Mouse (Mus musculus): ENCODE measurements around the gene Chst13. TPM values are rescaled to one million over a fixed set of nuclear protein-coding genes. Genes with fewer than 3 reads are reported as not detected.
A peak's percentile ranks its signal among the peaks of the same experiment; 100 is the strongest.

Chst13 gene
- 3.9 TPM for polyA plus RNA-seq (2012; fragmentation: generic; extraction: Trizol)

- no peak within 1 kb of the TSS for H3ac ChIP-seq (ENCODE audit: control insufficient read depth, insufficient read length)
- TF ChIP-seq MYOD1 (IDR thresholded peaks at IDR 0.05; ENCODE audit: control insufficient read depth in 1 of 3, insufficient read length in 2 of 3, low read depth in 2 of 3) (no peak), POLR2A (IDR thresholded peaks at IDR 0.05; ENCODE audit: insufficient read length, low read depth) (no peak), CEBPB (IDR thresholded peaks at IDR 0.05; ENCODE audit: insufficient read depth, poor library complexity, severe bottlenecking) (no peak), E2F4 (IDR thresholded peaks at IDR 0.05; ENCODE audit: insufficient read depth) (no peak), MAX (IDR thresholded peaks at IDR 0.05; ENCODE audit: low read depth) (no peak), SRF (IDR thresholded peaks at IDR 0.05; ENCODE audit: control insufficient read depth, insufficient read length, low read depth) (no peak), USF1 (IDR thresholded peaks at IDR 0.05; ENCODE audit: low read depth) (no peak), REST (IDR thresholded peaks at IDR 0.05; ENCODE audit: insufficient read depth, insufficient read length) (no peak), MYOG (IDR thresholded peaks at IDR 0.05; ENCODE audit: control insufficient read depth in 1 of 3, insufficient read depth in 1 of 3, insufficient read length in 2 of 3, low read depth in 2 of 3) (no peak), POLR2AphosphoS2 (IDR thresholded peaks at IDR 0.05; ENCODE audit: insufficient read length, low read depth) (no peak), TCF3 (IDR thresholded peaks at IDR 0.05; ENCODE audit: insufficient read length, low read depth) (no peak), TCF12 (IDR thresholded peaks at IDR 0.05; ENCODE audit: insufficient read depth, poor library complexity, severe bottlenecking) (no peak)
- H3K79me2 ChIP-seq (ENCODE audit: control insufficient read depth, insufficient read depth): no peaks in the 10 kb centered on the region
- H3K27me3 ChIP-seq (ENCODE audit: control insufficient read depth, insufficient read depth, insufficient read length): no peaks in the 10 kb centered on the region
- no peaks in the 10 kb centered on the region for H3K36me3 ChIP-seq (ENCODE audit: control insufficient read depth, insufficient read depth)
- H3K4me3 ChIP-seq: no peak within 1 kb of the TSS
- no peak within 1 kb of the TSS for H3K4me2 ChIP-seq (ENCODE audit: low read depth)
These were observed at the start of gene Chst13 for GRCm38 (mm10) chr6:90324991-90325390. Gene Chst13, minus strand, starts transcription at chr6:90325185.

- Histone ChIP-seq H3K36me3 (ENCODE audit: control insufficient read depth, insufficient read depth) (peaks cover 50% of the 10 kb centered on the region), H3ac (ENCODE audit: control insufficient read depth, insufficient read length) (no peak overlapping the region), H3K27me3 (ENCODE audit: control insufficient read depth, insufficient read depth, insufficient read length) (no peaks in the 10 kb centered on the region), H3K79me2 (ENCODE audit: control insufficient read depth, insufficient read depth) (peaks cover 22% of the 10 kb centered on the region), H3K4me2 (ENCODE audit: low read depth) (no peak overlapping the region), H3K4me3 (no peak overlapping the region)
- TF ChIP-seq USF1 (IDR thresholded peaks at IDR 0.05; ENCODE audit: low read depth): no peak
- no peak for TF ChIP-seq POLR2AphosphoS2 (IDR thresholded peaks at IDR 0.05; ENCODE audit: insufficient read length, low read depth)
- no peak for TF ChIP-seq CEBPB (IDR thresholded peaks at IDR 0.05; ENCODE audit: insufficient read depth, poor library complexity, severe bottlenecking)
- TF ChIP-seq SRF (IDR thresholded peaks at IDR 0.05; ENCODE audit: control insufficient read depth, insufficient read length, low read depth): no peak
- TF ChIP-seq TCF12 (IDR thresholded peaks at IDR 0.05; ENCODE audit: insufficient read depth, poor library complexity, severe bottlenecking): no peak
- TF ChIP-seq E2F4 (IDR thresholded peaks at IDR 0.05; ENCODE audit: insufficient read depth): no peak
- no peak for TF ChIP-seq POLR2A (IDR thresholded peaks at IDR 0.05; ENCODE audit: insufficient read length, low read depth)
- TF ChIP-seq REST (IDR thresholded peaks at IDR 0.05; ENCODE audit: insufficient read depth, insufficient read length): no peak
- no peak for TF ChIP-seq MYOD1 (IDR thresholded peaks at IDR 0.05; ENCODE audit: control insufficient read depth in 1 of 3, insufficient read length in 2 of 3, low read depth in 2 of 3)
- TF ChIP-seq MYOG (IDR thresholded peaks at IDR 0.05; ENCODE audit: control insufficient read depth in 1 of 3, insufficient read depth in 1 of 3, insufficient read length in 2 of 3, low read depth in 2 of 3): no peak
- no peak for TF ChIP-seq MAX (IDR thresholded peaks at IDR 0.05; ENCODE audit: low read depth)
- no peak for TF ChIP-seq TCF3 (IDR thresholded peaks at IDR 0.05; ENCODE audit: insufficient read length, low read depth)
These were observed 49.7 kb upstream of the Chst13 start for GRCm38 (mm10) chr6:90374647-90375046.

- peak overlapping the region; percentile 60 for H3K4me3 ChIP-seq
- TF ChIP-seq REST (IDR thresholded peaks at IDR 0.05; ENCODE audit: insufficient read depth, insufficient read length) (no peak), E2F4 (IDR thresholded peaks at IDR 0.05; ENCODE audit: insufficient read depth) (no peak), MYOD1 (IDR thresholded peaks at IDR 0.05; ENCODE audit: control insufficient read depth in 1 of 3, insufficient read length in 2 of 3, low read depth in 2 of 3) (peak in 1 of 3 experiments; percentile 10), POLR2AphosphoS2 (IDR thresholded peaks at IDR 0.05; ENCODE audit: insufficient read length, low read depth) (no peak), POLR2A (IDR thresholded peaks at IDR 0.05; ENCODE audit: insufficient read length, low read depth) (no peak), SRF (IDR thresholded peaks at IDR 0.05; ENCODE audit: control insufficient read depth, insufficient read length, low read depth) (no peak), MYOG (IDR thresholded peaks at IDR 0.05; ENCODE audit: control insufficient read depth in 1 of 3, insufficient read depth in 1 of 3, insufficient read length in 2 of 3, low read depth in 2 of 3) (peak in 1 of 3 experiments; percentile 4)
- H3ac ChIP-seq (ENCODE audit: control insufficient read depth, insufficient read length): peak overlapping the region; percentile 86
- peaks cover 19% of the 10 kb centered on the region for H3K36me3 ChIP-seq (ENCODE audit: control insufficient read depth, insufficient read depth)
- peak overlapping the region; percentile 85 for H3K4me2 ChIP-seq (ENCODE audit: low read depth)
- H3K79me2 ChIP-seq (ENCODE audit: control insufficient read depth, insufficient read depth): peaks cover 22% of the 10 kb centered on the region
- H3K27me3 ChIP-seq (ENCODE audit: control insufficient read depth, insufficient read depth, insufficient read length): no peaks in the 10 kb centered on the region
These were observed 45.0 kb upstream of the Chst13 start for GRCm38 (mm10) chr6:90369725-90370553.

GRCm38 (mm10) chr6:90368976-90369724 is 44.2 kb upstream of the Chst13 start, which contains the start of gene Zxdc:
Gene Zxdc, plus strand, starts transcription at chr6:90369492.
- Histone ChIP-seq H3K79me2 (ENCODE audit: control insufficient read depth, insufficient read depth) (peaks cover 22% of the 10 kb centered on the region), H3K36me3 (ENCODE audit: control insufficient read depth, insufficient read depth) (peaks cover 13% of the 10 kb centered on the region), H3K27me3 (ENCODE audit: control insufficient read depth, insufficient read depth, insufficient read length) (no peaks in the 10 kb centered on the region), H3K4me3 (peak within 1 kb of the TSS; percentile 60), H3ac (ENCODE audit: control insufficient read depth, insufficient read length) (peak within 1 kb of the TSS; percentile 86), H3K4me2 (ENCODE audit: low read depth) (peak within 1 kb of the TSS; percentile 85)
- TF ChIP-seq MYOD1 (IDR thresholded peaks at IDR 0.05; ENCODE audit: control insufficient read depth in 1 of 3, insufficient read length in 2 of 3, low read depth in 2 of 3) (no peak), MYOG (IDR thresholded peaks at IDR 0.05; ENCODE audit: control insufficient read depth in 1 of 3, insufficient read depth in 1 of 3, insufficient read length in 2 of 3, low read depth in 2 of 3) (peak in 1 of 3 experiments; percentile 26), POLR2AphosphoS2 (IDR thresholded peaks at IDR 0.05; ENCODE audit: insufficient read length, low read depth) (peak; percentile 92), POLR2A (IDR thresholded peaks at IDR 0.05; ENCODE audit: insufficient read length, low read depth) (peak; percentile 95)

All from myocyte (in vitro differentiated cells).